Mouse (Mus musculus): ENCODE results near the gene Ccdc36. TPM values are rescaled to one million over a fixed set of nuclear protein-coding genes. Genes with fewer than 3 reads are reported as not detected.

Ccdc36 gene
- polyA plus RNA-seq (2014; fragmentation: Nextera tagmentation; extraction: Ambion mirVana), result 1.8 and 2.9 TPM in 2 replicates

DNA sequence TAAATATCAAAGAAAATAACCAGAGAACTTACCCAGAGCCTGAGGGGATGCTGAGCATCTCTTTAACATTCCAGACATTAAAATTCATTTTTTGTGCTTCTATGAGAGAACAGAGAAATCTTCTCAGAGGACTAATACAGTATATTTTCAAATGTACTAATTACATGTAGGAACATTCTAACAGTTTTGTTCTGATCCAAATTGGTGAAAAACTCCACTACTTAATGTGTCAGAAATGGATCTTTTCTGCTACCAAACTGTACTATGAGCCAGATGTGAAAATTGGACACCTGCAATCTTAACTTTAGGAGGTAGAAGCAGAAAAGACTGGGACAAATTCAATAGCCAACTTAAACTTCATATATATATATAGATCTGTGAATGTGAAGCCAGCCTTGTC lies at the start of gene Ccdc36:
TSS of gene Ccdc36 (minus strand) at position 101 of the 400 bp plus-strand sequence.
- Histone ChIP-seq H3K27ac (ENCODE audit: low read depth, low read length) (no peak within 1 kb of the TSS), H3K4me2 (replicated peaks; ENCODE audit: low read depth, low read length) (no peak within 1 kb of the TSS), H3K36me3 (ENCODE audit: control insufficient read depth, insufficient read depth, low read length) (no peaks in the 10 kb centered on the region), H3K9ac (ENCODE audit: low read depth, low read length) (no peak within 1 kb of the TSS), H3K27me3 (ENCODE audit: control insufficient read depth, insufficient read depth, low read length) (no peaks in the 10 kb centered on the region), H3K4me1 (ENCODE audit: control insufficient read depth, insufficient read depth, low read length) (no peaks in the 10 kb centered on the region), H3K9me3 (ENCODE audit: control insufficient read depth, low read length) (no peaks in the 10 kb centered on the region), H3K4me3 (ENCODE audit: low read length) (no peak within 1 kb of the TSS)
- no peak for ATAC-seq (ENCODE audit: low FRiP score, low TSS enrichment)

DNA sequence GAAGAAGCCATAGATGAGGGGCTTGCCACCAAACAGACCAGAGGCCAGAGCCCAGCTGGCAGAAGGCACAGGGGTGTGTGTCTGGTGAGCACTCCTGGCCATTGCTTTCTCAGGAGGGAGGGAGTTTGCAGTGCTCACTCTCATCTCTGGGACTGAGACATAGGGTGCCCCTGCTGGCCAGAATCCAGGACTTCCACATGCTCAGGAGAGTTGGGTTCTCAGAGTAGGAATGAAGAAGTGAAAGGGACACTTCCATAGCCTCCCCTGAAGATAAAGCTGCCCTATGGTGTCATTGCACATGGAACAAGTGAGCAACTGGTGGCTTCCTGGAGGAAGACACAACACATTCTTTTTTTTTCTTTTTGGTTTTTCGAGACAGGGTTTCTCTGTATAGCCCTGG lies 46.2 kb upstream of the Ccdc36 start:
- no peaks in the 10 kb centered on the region for H3K9me3 ChIP-seq (ENCODE audit: control insufficient read depth, low read length)
- no peaks in the 10 kb centered on the region for H3K27me3 ChIP-seq (ENCODE audit: control insufficient read depth, insufficient read depth, low read length)
- H3K4me1 ChIP-seq (ENCODE audit: control insufficient read depth, insufficient read depth, low read length), result peaks cover 6% of the 10 kb centered on the region
- no peak overlapping the region for H3K27ac ChIP-seq (ENCODE audit: low read depth, low read length)
- no peak overlapping the region for H3K9ac ChIP-seq (ENCODE audit: low read depth, low read length)
- H3K4me2 ChIP-seq (replicated peaks; ENCODE audit: low read depth, low read length), result no peak overlapping the region
- no peak overlapping the region for H3K4me3 ChIP-seq (ENCODE audit: low read length)
- no peak for ATAC-seq (ENCODE audit: low FRiP score, low TSS enrichment)
- WGBS, result 55% methylated on average over 1 of the region's 1 CpGs
- H3K36me3 ChIP-seq (ENCODE audit: control insufficient read depth, insufficient read depth, low read length), result no peaks in the 10 kb centered on the region

DNA sequence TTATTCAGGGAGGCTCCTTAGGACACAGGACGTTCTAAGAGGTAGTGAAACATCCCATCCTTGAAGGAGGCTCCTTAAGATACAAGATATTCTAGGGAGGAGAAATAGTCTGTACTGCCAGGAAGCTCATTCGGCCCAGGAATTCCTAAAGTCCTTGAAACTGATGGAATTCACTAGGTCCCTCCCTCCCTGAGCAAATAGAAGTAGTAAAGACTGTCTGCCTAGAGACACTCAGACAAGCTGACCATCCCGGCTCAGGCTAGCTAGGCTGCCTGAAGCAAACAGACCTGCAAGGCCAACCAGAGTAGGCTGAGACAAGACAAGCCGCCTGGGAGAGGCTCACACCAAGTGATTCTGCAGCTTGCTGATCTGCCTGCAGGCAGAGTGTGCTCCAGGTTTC lies 41.6 kb upstream of the Ccdc36 start:
- Histone ChIP-seq H3K36me3 (ENCODE audit: control insufficient read depth, insufficient read depth, low read length) (peaks cover 17% of the 10 kb centered on the region), H3K4me2 (replicated peaks; ENCODE audit: low read depth, low read length) (no peak overlapping the region), H3K4me3 (ENCODE audit: low read length) (no peak overlapping the region), H3K4me1 (ENCODE audit: control insufficient read depth, insufficient read depth, low read length) (no peaks in the 10 kb centered on the region), H3K9me3 (ENCODE audit: control insufficient read depth, low read length) (peaks cover 3% of the 10 kb centered on the region; the same call in 1 of the 2 replicates), H3K27ac (ENCODE audit: low read depth, low read length) (no peak overlapping the region), H3K27me3 (ENCODE audit: control insufficient read depth, insufficient read depth, low read length) (no peaks in the 10 kb centered on the region), H3K9ac (ENCODE audit: low read depth, low read length) (no peak overlapping the region)
- no peak for ATAC-seq (ENCODE audit: low FRiP score, low TSS enrichment)
- whole genome bisulfite sequencing, result 60% methylated on average over 4 of the region's 4 CpGs

DNA sequence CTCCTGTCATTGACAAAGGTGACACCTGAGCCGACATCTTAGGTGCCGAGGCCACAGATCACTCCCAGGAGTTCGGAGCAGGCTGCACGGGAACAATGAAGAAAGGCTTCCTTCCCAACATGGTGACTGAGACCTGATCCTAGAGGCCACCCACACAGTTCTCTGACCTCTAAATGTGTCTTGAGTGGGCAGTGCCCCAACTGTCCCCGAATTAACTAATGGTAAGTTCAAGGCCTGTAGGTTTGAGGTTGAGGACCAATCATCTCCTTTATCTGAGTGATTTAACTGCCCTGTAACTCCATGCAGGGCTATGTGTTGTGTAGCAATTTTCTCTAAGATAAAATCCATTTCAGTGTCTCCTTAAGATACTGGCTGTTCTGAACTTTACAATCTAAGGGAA lies 41.1 kb upstream of the Ccdc36 start:
- no peak for ATAC-seq (ENCODE audit: low FRiP score, low TSS enrichment)
- no peak overlapping the region for H3K9ac ChIP-seq (ENCODE audit: low read depth, low read length)
- H3K4me2 ChIP-seq (replicated peaks; ENCODE audit: low read depth, low read length), result no peak overlapping the region
- H3K27me3 ChIP-seq (ENCODE audit: control insufficient read depth, insufficient read depth, low read length), result no peaks in the 10 kb centered on the region
- peaks cover 3% of the 10 kb centered on the region; the same call in 1 of the 2 replicates for H3K9me3 ChIP-seq (ENCODE audit: control insufficient read depth, low read length)
- H3K27ac ChIP-seq (ENCODE audit: low read depth, low read length), result no peak overlapping the region
- H3K36me3 ChIP-seq (ENCODE audit: control insufficient read depth, insufficient read depth, low read length), result peaks cover 21% of the 10 kb centered on the region
- H3K4me3 ChIP-seq (ENCODE audit: low read length), result no peak overlapping the region
- H3K4me1 ChIP-seq (ENCODE audit: control insufficient read depth, insufficient read depth, low read length), result no peaks in the 10 kb centered on the region
- 27% methylated on average over 5 of the region's 5 CpGs for WGBS

DNA sequence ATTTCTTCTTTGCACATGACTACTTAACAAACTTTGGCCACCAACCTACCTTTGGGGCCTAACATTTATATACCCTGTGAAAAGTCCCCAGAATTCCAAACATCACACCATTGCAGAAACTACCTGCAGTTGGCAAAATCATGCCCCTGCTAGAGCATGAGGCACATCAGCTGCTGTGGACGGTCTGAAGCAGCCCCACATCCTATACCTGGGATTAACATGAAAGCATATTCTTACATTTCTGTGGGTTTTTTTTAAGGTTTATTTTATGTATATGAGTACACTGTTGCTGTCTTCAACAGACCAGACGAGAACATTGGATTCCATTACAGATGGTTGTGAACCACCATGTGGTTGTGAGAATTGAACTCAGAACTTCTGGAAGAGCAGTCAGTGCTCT lies 37.9 kb upstream of the Ccdc36 start:
- Histone ChIP-seq H3K4me3 (ENCODE audit: low read length) (no peak overlapping the region), H3K4me2 (replicated peaks; ENCODE audit: low read depth, low read length) (no peak overlapping the region), H3K9me3 (ENCODE audit: control insufficient read depth, low read length) (peaks cover 3% of the 10 kb centered on the region; the same call in 1 of the 2 replicates), H3K9ac (ENCODE audit: low read depth, low read length) (no peak overlapping the region), H3K27me3 (ENCODE audit: control insufficient read depth, insufficient read depth, low read length) (no peaks in the 10 kb centered on the region), H3K27ac (ENCODE audit: low read depth, low read length) (no peak overlapping the region), H3K36me3 (ENCODE audit: control insufficient read depth, insufficient read depth, low read length) (peaks cover 38% of the 10 kb centered on the region), H3K4me1 (ENCODE audit: control insufficient read depth, insufficient read depth, low read length) (peaks cover 14% of the 10 kb centered on the region)
- ATAC-seq (ENCODE audit: low FRiP score, low TSS enrichment), result no peak
- 83% methylated on average over 2 of the region's 2 CpGs for WGBS

DNA sequence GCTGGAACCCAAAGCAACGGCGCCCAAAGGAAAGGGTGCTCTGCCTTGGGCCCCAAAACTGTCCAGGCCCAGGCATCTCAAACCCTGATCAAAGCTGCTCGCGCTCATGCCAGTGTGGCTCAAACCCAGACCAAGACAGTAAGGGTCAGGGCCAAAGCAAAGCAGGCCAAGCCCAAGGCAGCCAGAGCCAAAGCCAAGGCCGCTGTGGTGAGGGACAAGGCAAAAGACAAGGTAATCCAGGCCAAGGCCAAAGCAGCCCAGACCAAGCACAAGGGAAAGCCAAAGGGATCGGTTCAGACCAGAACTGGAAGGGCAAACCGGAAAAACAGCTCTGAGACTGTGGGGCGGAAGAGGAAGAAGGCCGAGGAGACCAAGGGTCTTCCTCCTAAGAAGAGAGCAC lies 35.4 kb upstream of the Ccdc36 start:
- Histone ChIP-seq H3K36me3 (ENCODE audit: control insufficient read depth, insufficient read depth, low read length) (peaks cover 38% of the 10 kb centered on the region), H3K4me3 (ENCODE audit: low read length) (no peak overlapping the region), H3K9ac (ENCODE audit: low read depth, low read length) (no peak overlapping the region), H3K27ac (ENCODE audit: low read depth, low read length) (no peak overlapping the region), H3K4me2 (replicated peaks; ENCODE audit: low read depth, low read length) (no peak overlapping the region), H3K9me3 (ENCODE audit: control insufficient read depth, low read length) (peaks cover 3% of the 10 kb centered on the region; the same call in 1 of the 2 replicates), H3K4me1 (ENCODE audit: control insufficient read depth, insufficient read depth, low read length) (peaks cover 14% of the 10 kb centered on the region), H3K27me3 (ENCODE audit: control insufficient read depth, insufficient read depth, low read length) (no peaks in the 10 kb centered on the region)
- no peak for ATAC-seq (ENCODE audit: low FRiP score, low TSS enrichment)
- 94% methylated on average over 9 of the region's 9 CpGs for WGBS

DNA sequence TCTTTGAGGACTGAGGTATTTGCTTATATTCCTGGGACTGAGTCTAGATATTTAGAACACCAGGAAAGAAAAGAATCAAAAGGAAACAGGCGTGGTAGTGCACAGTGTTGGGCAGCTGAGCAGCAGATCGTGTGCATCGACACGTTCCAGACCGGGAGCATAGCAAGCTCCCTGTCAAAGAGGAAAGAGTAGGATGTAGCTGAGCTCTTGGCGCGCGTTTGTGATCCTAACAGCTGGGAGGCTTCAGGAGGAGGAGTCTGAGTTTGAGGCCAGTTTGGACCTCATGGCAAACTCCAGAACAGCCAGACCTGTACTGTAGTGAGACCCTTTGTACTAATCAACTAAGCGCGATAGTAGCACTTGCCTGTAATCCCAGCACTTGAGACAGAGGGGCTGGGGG lies 33.9 kb upstream of the Ccdc36 start:
- Histone ChIP-seq H3K4me1 (ENCODE audit: control insufficient read depth, insufficient read depth, low read length) (peaks cover 14% of the 10 kb centered on the region), H3K4me3 (ENCODE audit: low read length) (peak overlapping the region; percentile 87; the same call in 1 of the 2 replicates), H3K4me2 (replicated peaks; ENCODE audit: low read depth, low read length) (peak overlapping the region; percentile 86; the same call in 1 of the 2 replicates), H3K9me3 (ENCODE audit: control insufficient read depth, low read length) (no peaks in the 10 kb centered on the region), H3K27ac (ENCODE audit: low read depth, low read length) (peak overlapping the region; percentile 93; the same call in 1 of the 2 replicates), H3K27me3 (ENCODE audit: control insufficient read depth, insufficient read depth, low read length) (no peaks in the 10 kb centered on the region), H3K36me3 (ENCODE audit: control insufficient read depth, insufficient read depth, low read length) (peaks cover 35% of the 10 kb centered on the region), H3K9ac (ENCODE audit: low read depth, low read length) (no peak overlapping the region)
- WGBS, result 69% methylated on average over 10 of the region's 10 CpGs
- ATAC-seq (ENCODE audit: low FRiP score, low TSS enrichment), result peak; percentile 13

DNA sequence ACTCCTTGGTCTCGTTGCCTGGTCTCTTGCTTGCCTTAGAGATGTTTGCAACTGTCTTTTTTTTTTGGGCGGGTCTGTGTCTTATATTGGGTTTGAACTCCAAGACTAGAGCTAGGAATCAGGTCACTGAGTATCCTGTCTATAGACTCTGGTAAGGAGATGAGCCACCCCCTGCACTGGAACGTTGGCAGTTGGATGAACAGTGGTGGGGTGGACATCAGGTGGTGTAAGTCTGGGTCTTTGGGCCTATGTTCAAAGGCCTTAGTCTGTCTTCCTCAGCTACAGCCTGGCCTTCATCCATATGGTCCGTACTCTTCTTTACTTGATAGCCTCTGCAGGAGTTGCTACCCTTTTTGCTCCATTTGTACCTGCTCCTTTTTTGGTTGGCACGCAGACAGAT lies 33.4 kb upstream of the Ccdc36 start:
- peak overlapping the region; percentile 87 for H3K4me3 ChIP-seq (ENCODE audit: low read length)
- peak overlapping the region; percentile 86 for H3K4me2 ChIP-seq (replicated peaks; ENCODE audit: low read depth, low read length)
- H3K36me3 ChIP-seq (ENCODE audit: control insufficient read depth, insufficient read depth, low read length), result peaks cover 35% of the 10 kb centered on the region
- no peaks in the 10 kb centered on the region for H3K9me3 ChIP-seq (ENCODE audit: control insufficient read depth, low read length)
- peak overlapping the region; percentile 88; the same call in 1 of the 2 replicates for H3K9ac ChIP-seq (ENCODE audit: low read depth, low read length)
- ATAC-seq (ENCODE audit: low FRiP score, low TSS enrichment), result no peak
- peaks cover 14% of the 10 kb centered on the region for H3K4me1 ChIP-seq (ENCODE audit: control insufficient read depth, insufficient read depth, low read length)
- no peaks in the 10 kb centered on the region for H3K27me3 ChIP-seq (ENCODE audit: control insufficient read depth, insufficient read depth, low read length)
- peak overlapping the region; percentile 93; the same call in 1 of the 2 replicates for H3K27ac ChIP-seq (ENCODE audit: low read depth, low read length)
- WGBS, result 86% methylated on average over 5 of the region's 5 CpGs

DNA sequence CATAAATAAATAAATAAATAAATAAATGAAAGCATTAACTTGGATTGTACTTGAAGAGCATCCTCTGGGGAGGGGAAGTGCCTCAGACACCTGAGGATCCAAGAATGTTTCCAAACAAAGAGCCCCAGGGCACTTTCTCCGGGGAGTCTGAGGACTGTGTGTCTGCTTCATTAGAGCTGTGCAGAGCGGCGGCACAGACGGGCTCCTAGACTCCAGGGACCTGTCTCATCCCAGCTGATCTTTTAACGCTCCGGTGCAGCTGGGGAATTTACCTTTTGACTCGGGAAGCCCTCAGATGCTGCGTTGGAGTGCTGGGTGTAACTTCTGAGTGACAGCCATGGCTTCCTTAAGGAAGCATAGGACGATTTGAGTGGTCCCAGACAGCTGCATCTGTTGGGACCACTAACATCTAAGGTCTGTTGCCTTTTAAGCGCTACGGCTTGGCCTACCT lies 32.9 kb upstream of the Ccdc36 start, which contains the start of gene Klhdc8b:
TSS of gene Klhdc8b (minus strand) at position 401 of the 451 bp plus-strand sequence.
- peak; percentile 14; the same call in 1 of the 2 replicates for ATAC-seq (ENCODE audit: low FRiP score, low TSS enrichment)
- Histone ChIP-seq H3K27ac (ENCODE audit: low read depth, low read length) (peak within 1 kb of the TSS; percentile 93), H3K4me3 (ENCODE audit: low read length) (peak within 1 kb of the TSS; percentile 87), H3K9ac (ENCODE audit: low read depth, low read length) (peak within 1 kb of the TSS; percentile 88), H3K27me3 (ENCODE audit: control insufficient read depth, insufficient read depth, low read length) (no peaks in the 10 kb centered on the region), H3K4me1 (ENCODE audit: control insufficient read depth, insufficient read depth, low read length) (peaks cover 14% of the 10 kb centered on the region), H3K4me2 (replicated peaks; ENCODE audit: low read depth, low read length) (peak within 1 kb of the TSS; percentile 86), H3K36me3 (ENCODE audit: control insufficient read depth, insufficient read depth, low read length) (peaks cover 32% of the 10 kb centered on the region), H3K9me3 (ENCODE audit: control insufficient read depth, low read length) (no peaks in the 10 kb centered on the region)
- 18% methylated on average over 11 of the region's 11 CpGs for WGBS

Measured in kidney, embryonic 14.5 days (tissue).